Mouse (Mus musculus): ENCODE data around the gene Coq10b.

GRCm38 (mm10) chr1:55021907-55022306, 30.7 kb upstream of the Coq10b start:
- TF ChIP-seq CTCF (IDR thresholded peaks at IDR 0.05; ENCODE audit: low read depth), result no peak
- no peak for TF ChIP-seq EP300 (optimal IDR thresholded peaks at IDR 0.05)
